Mouse (Mus musculus) gastrocnemius, postnatal 25 days (tissue): ENCODE results near the gene Irak1. TPM values are rescaled to one million over a fixed set of nuclear protein-coding genes. Genes with fewer than 3 reads are reported as not detected.
A peak's percentile ranks its signal among the peaks of the same experiment; 100 is the strongest.

Source experiments
- DNase-seq: peaks from one replicate; pipeline ENCODE4 v3.0.0; 2022
- microRNA-seq, 2 experiments: library from miRNA; unstranded; fragments of <30 nt; microRNA quantifications; one replicate each; pipeline ENCODE4 v1.2.0; 2021; ENCODE audit warnings: borderline replicate concordance in 2 of 2
- total RNA-seq, 2 experiments: library from RNA; stranded (reverse); gene quantifications; 1 replicate in 1 of 2; 2 replicates in 1 of 2; pipeline ENCODE4 v1.2.3; 2021

Gene Irak1
- total RNA-seq, 2 experiments from 2014 or later, result 37.4 to 40.6 TPM

- DNase-seq, result peak; percentile 89
Observed at GRCm38 (mm10) chrX:73966248-73967176, 57.2 kb downstream of the Irak1 start, which contains the start of gene Hcfc1. Gene Hcfc1 (minus strand): TSS chrX:73966357.

GRCm38 (mm10) chrX:73965307-73965706 lies 58.4 kb downstream of the Irak1 start:
- DNase-seq, result peak; percentile 29

DNA sequence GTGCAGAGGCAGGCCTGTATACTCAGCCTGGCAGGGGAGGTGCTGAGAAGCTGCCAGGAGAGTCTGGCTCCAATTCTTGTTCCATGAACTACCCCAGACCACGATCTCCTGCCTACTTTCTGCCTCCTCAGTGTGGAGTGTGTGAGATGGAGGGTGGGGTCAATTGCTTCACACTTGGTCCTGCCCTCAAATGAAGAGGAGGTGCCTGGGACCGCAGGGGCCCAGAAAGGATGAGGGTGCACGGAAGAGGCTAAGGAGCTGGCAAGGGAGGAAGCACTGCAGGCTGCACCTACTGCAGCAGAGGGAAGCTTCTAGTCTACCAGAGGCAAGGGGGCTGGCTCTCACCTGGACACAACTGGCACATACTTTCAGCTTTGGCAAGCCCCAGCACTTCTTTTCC lies 59.4 kb downstream of the Irak1 start:
- DNase-seq, result no peak

Small RNA genes within 50 kb of the gene (microRNA-seq; reads per million reads assigned to microRNA genes)
- gene Mir5132 (0.79 to 2.2 reads per million in 2 experiments), gene Mir718 (0 reads per million in 2 experiments)

Other genes starting within 250 kb of the Irak1 start
- 10 to 100 TPM; 39.6 to 60.5 TPM for gene Srpk3, start 249.5 kb downstream of the Irak1 start, total RNA-seq
- 100 to 1,000 TPM; 399 to 430 TPM for gene Idh3g, start 237.0 kb downstream of the Irak1 start, total RNA-seq
- 10 to 100 TPM; 72.3 to 80.8 TPM for gene Ssr4, start 236.9 kb downstream of the Irak1 start, total RNA-seq
- 1 to 10 TPM; 1.1 to 1.4 TPM for gene Pdzd4, start 198.9 kb downstream of the Irak1 start, total RNA-seq
- not detected for gene Avpr2, start 131.8 kb downstream of the Irak1 start, total RNA-seq
- 1 to 10 TPM; 1.2 to 2.3 TPM for gene L1cam, start 127.8 kb downstream of the Irak1 start, total RNA-seq
- gene Arhgap4, start 102.0 kb downstream of the Irak1 start, total RNA-seq, result 1 to 10 TPM in 1 of 2 experiments, under 1 TPM in 1; 0.41 to 1.6 TPM
- 10 to 100 TPM; 59.1 to 60.5 TPM for gene Naa10, start 102.0 kb downstream of the Irak1 start, total RNA-seq
- 1 to 10 TPM; 1.7 to 2.5 TPM for gene Renbp, start 93.1 kb downstream of the Irak1 start, total RNA-seq
- gene Hcfc1, start 57.6 kb downstream of the Irak1 start, total RNA-seq, result 10 to 100 TPM; 26.0 to 35.7 TPM
- gene Opn1mw, start 103.5 kb upstream of the Irak1 start, total RNA-seq, result not detected
- 10 to 100 TPM; 21.1 to 23.1 TPM for gene Mecp2, start 111.4 kb upstream of the Irak1 start, total RNA-seq
- not detected for gene Tex28, start 143.9 kb upstream of the Irak1 start, total RNA-seq
- not detected for gene Tktl1, start 153.3 kb upstream of the Irak1 start, total RNA-seq
- 10 to 100 TPM; 47.7 to 64.7 TPM for gene Flna, start 225.9 kb upstream of the Irak1 start, total RNA-seq
- 10 to 100 TPM; 20.1 to 20.3 TPM for gene Emd, start 230.8 kb upstream of the Irak1 start, total RNA-seq
- gene Rpl10, start 246.9 kb upstream of the Irak1 start, total RNA-seq, result 100 to 1,000 TPM; 164 to 171 TPM